Mouse (Mus musculus) heart, embryonic 13.5 days (tissue): ENCODE measurements around the gene Cpsf3. TPM values are rescaled to one million over a fixed set of nuclear protein-coding genes. Genes with fewer than 3 reads are reported as not detected.

Experiments
- ATAC-seq: fragments of 200-750 bp; cut with Nextera tagmentation; 2 replicates; pipeline ENCODE4 v1.8.0; 2017; ENCODE audit warnings: moderate TSS enrichment; ENCODE audit not compliant: insufficient number of reproducible peaks, low FRiP score, low TSS enrichment; ENCODE audit errors: extremely low read depth
- H3K27ac ChIP-seq: fragments of 300-500 bp; sonication (generic); replicated peaks from 2 replicates; pipeline ENCODE4 v1.5.1; 2015; ENCODE audit warnings: moderate library complexity, mild to moderate bottlenecking, inconsistent platforms
- H3K27me3 ChIP-seq: fragments of 300-500 bp; sonication (generic); replicated peaks from 2 replicates; pipeline ENCODE4 v1.6.1; 2015; ENCODE audit warnings: mild to moderate bottlenecking, inconsistent platforms
- H3K36me3 ChIP-seq: fragments of 300-500 bp; sonication (generic); 2 replicates; pipeline ENCODE4 v1.6.1; 2015; ENCODE audit warnings: mild to moderate bottlenecking, inconsistent platforms
- H3K4me1 ChIP-seq: fragments of 300-500 bp; sonication (generic); 2 replicates; pipeline ENCODE4 v1.6.1; 2015; ENCODE audit warnings: inconsistent platforms
- H3K4me2 ChIP-seq: fragments of 300-500 bp; sonication (generic); 2 replicates; pipeline ENCODE4 v1.6.1; 2015; ENCODE audit warnings: inconsistent platforms, mild to moderate bottlenecking, moderate library complexity
- H3K4me3 ChIP-seq: fragments of 300-500 bp; sonication (generic); 2 replicates; pipeline ENCODE4 v1.5.1; 2015; ENCODE audit warnings: moderate library complexity, mild to moderate bottlenecking, inconsistent platforms
- H3K9ac ChIP-seq: fragments of 300-500 bp; sonication (generic); 2 replicates; pipeline ENCODE4 v1.6.1; 2015; ENCODE audit warnings: inconsistent platforms, mild to moderate bottlenecking, moderate library complexity
- H3K9me3 ChIP-seq: fragments of 300-500 bp; sonication (generic); 2 replicates; pipeline ENCODE4 v1.6.1; 2016; ENCODE audit warnings: inconsistent platforms
- WGBS: fragments of 180-500 bp; shearing (Covaris S2); methylation state at CpG from one replicate; pipeline ENCODE4 v1.1.7; 2015; ENCODE audit warnings: mixed read lengths; 5-methylcytosine and 5-hydroxymethylcytosine counted together
- polyA plus RNA-seq: library from polyadenylated mRNA; unstranded; fragments of >200 nt; fragmentation: Nextera tagmentation; extraction: Ambion mirVana; gene quantifications from 2 replicates; pipeline ENCODE4 v1.2.1, GENCODE M21; 2015

Cpsf3 gene
- polyA plus RNA-seq, 1 experiment from 2014 or later, result 64.6 TPM

- no peak overlapping the region for H3K9ac ChIP-seq
- no peak for ATAC-seq
- peaks cover 16% of the 10 kb centered on the region for H3K4me1 ChIP-seq
- H3K36me3 ChIP-seq, result peaks cover 70% of the 10 kb centered on the region
- no peak overlapping the region for H3K4me3 ChIP-seq
- WGBS, result 81% methylated on average over 9 of the region's 9 CpGs
- H3K27me3 ChIP-seq, result no peaks in the 10 kb centered on the region
- no peak overlapping the region for H3K4me2 ChIP-seq
- no peak overlapping the region for H3K27ac ChIP-seq
- H3K9me3 ChIP-seq, result no peaks in the 10 kb centered on the region
These were observed 36.0 kb downstream of the Cpsf3 start for GRCm38 (mm10) chr12:21321170-21321569.

GRCm38 (mm10) chr12:21322296-21322695, 37.1 kb downstream of the Cpsf3 start:
- H3K4me1 ChIP-seq, result peaks cover 10% of the 10 kb centered on the region
- no peak overlapping the region for H3K4me2 ChIP-seq
- H3K36me3 ChIP-seq, result peaks cover 81% of the 10 kb centered on the region
- 82% methylated on average over 4 of the region's 4 CpGs for WGBS
- no peak for ATAC-seq
- no peaks in the 10 kb centered on the region for H3K9me3 ChIP-seq
- H3K9ac ChIP-seq, result no peak overlapping the region
- H3K27me3 ChIP-seq, result no peaks in the 10 kb centered on the region
- no peak overlapping the region for H3K27ac ChIP-seq
- H3K4me3 ChIP-seq, result no peak overlapping the region

- WGBS, result 66% methylated on average over 9 of the region's 9 CpGs
- Histone ChIP-seq H3K4me2 (no peak overlapping the region), H3K9ac (no peak overlapping the region), H3K27me3 (no peaks in the 10 kb centered on the region), H3K36me3 (peaks cover 87% of the 10 kb centered on the region), H3K4me1 (peaks cover 6% of the 10 kb centered on the region; the same call in 1 of the 2 replicates), H3K4me3 (no peak overlapping the region), H3K27ac (no peak overlapping the region), H3K9me3 (no peaks in the 10 kb centered on the region)
- ATAC-seq, result no peak
These were observed 37.7 kb downstream of the Cpsf3 start for GRCm38 (mm10) chr12:21322856-21323255.

GRCm38 (mm10) chr12:21324101-21324500, 38.9 kb downstream of the Cpsf3 start:
- ATAC-seq, result no peak
- 76% methylated on average over 5 of the region's 5 CpGs for WGBS
- no peaks in the 10 kb centered on the region for H3K27me3 ChIP-seq
- H3K4me3 ChIP-seq, result no peak overlapping the region
- H3K4me1 ChIP-seq, result peaks cover 10% of the 10 kb centered on the region
- H3K27ac ChIP-seq, result no peak overlapping the region
- H3K4me2 ChIP-seq, result no peak overlapping the region
- H3K9ac ChIP-seq, result no peak overlapping the region
- no peaks in the 10 kb centered on the region for H3K9me3 ChIP-seq
- peaks cover 94% of the 10 kb centered on the region for H3K36me3 ChIP-seq

- 88% methylated on average over 8 of the region's 8 CpGs for WGBS
- no peak for ATAC-seq
- Histone ChIP-seq H3K9me3 (no peaks in the 10 kb centered on the region), H3K36me3 (peaks cover 96% of the 10 kb centered on the region), H3K4me3 (no peak overlapping the region), H3K9ac (no peak overlapping the region), H3K4me2 (no peak overlapping the region), H3K27ac (no peak overlapping the region), H3K4me1 (peaks cover 21% of the 10 kb centered on the region), H3K27me3 (no peaks in the 10 kb centered on the region)
These were observed 40.1 kb downstream of the Cpsf3 start for GRCm38 (mm10) chr12:21325266-21325665.

- Histone ChIP-seq H3K27me3 (no peaks in the 10 kb centered on the region), H3K27ac (no peak overlapping the region), H3K4me1 (peaks cover 21% of the 10 kb centered on the region), H3K9ac (no peak overlapping the region), H3K4me3 (no peak overlapping the region), H3K4me2 (no peak overlapping the region), H3K36me3 (peaks cover 94% of the 10 kb centered on the region), H3K9me3 (no peaks in the 10 kb centered on the region)
- WGBS, result 82% methylated on average over 3 of the region's 3 CpGs
- no peak for ATAC-seq
These were observed 41.1 kb downstream of the Cpsf3 start for GRCm38 (mm10) chr12:21326325-21326724.

GRCm38 (mm10) chr12:21329661-21330400, 44.6 kb downstream of the Cpsf3 start:
- Histone ChIP-seq H3K36me3 (peaks cover 97% of the 10 kb centered on the region), H3K9ac (0 out of 2 replicates have a peak overlapping the region, but pooled peaks have one; percentile 26), H3K9me3 (no peaks in the 10 kb centered on the region), H3K4me2 (no peak overlapping the region), H3K4me3 (no peak overlapping the region), H3K27ac (0 out of 2 replicates have a peak overlapping the region, but pooled peaks have one; percentile 34), H3K27me3 (no peaks in the 10 kb centered on the region), H3K4me1 (peaks cover 18% of the 10 kb centered on the region)
- WGBS, result 70% methylated on average over 9 of the region's 9 CpGs
- no peak for ATAC-seq

- no peak overlapping the region for H3K4me2 ChIP-seq
- peaks cover 18% of the 10 kb centered on the region for H3K4me1 ChIP-seq
- H3K27ac ChIP-seq, result no peak overlapping the region
- H3K9me3 ChIP-seq, result no peaks in the 10 kb centered on the region
- H3K9ac ChIP-seq, result no peak overlapping the region
- H3K4me3 ChIP-seq, result no peak overlapping the region
- no peak for ATAC-seq
- WGBS, result 76% methylated on average over 10 of the region's 10 CpGs
- no peaks in the 10 kb centered on the region for H3K27me3 ChIP-seq
- peaks cover 96% of the 10 kb centered on the region for H3K36me3 ChIP-seq
These were observed 45.9 kb downstream of the Cpsf3 start for GRCm38 (mm10) chr12:21330961-21331576.

- Histone ChIP-seq H3K4me1 (peaks cover 18% of the 10 kb centered on the region), H3K4me2 (no peak overlapping the region), H3K9me3 (no peaks in the 10 kb centered on the region), H3K27ac (no peak overlapping the region), H3K9ac (no peak overlapping the region), H3K36me3 (peaks cover 96% of the 10 kb centered on the region), H3K4me3 (no peak overlapping the region), H3K27me3 (no peaks in the 10 kb centered on the region)
- ATAC-seq, result no peak
- 75% methylated on average over 6 of the region's 6 CpGs for whole genome bisulfite sequencing
These were observed 46.5 kb downstream of the Cpsf3 start for GRCm38 (mm10) chr12:21331711-21332110.

- Histone ChIP-seq H3K4me2 (no peak overlapping the region), H3K4me1 (peaks cover 18% of the 10 kb centered on the region), H3K36me3 (peaks cover 89% of the 10 kb centered on the region), H3K27ac (no peak overlapping the region), H3K9me3 (no peaks in the 10 kb centered on the region), H3K4me3 (no peak overlapping the region), H3K27me3 (no peaks in the 10 kb centered on the region), H3K9ac (no peak overlapping the region)
- ATAC-seq, result no peak
- WGBS, result 85% methylated on average over 7 of the region's 7 CpGs
These were observed 47.8 kb downstream of the Cpsf3 start for GRCm38 (mm10) chr12:21333021-21333420.

- Histone ChIP-seq H3K36me3 (peaks cover 87% of the 10 kb centered on the region), H3K9me3 (no peaks in the 10 kb centered on the region), H3K4me1 (peaks cover 16% of the 10 kb centered on the region), H3K9ac (no peak overlapping the region), H3K4me2 (no peak overlapping the region), H3K27me3 (no peaks in the 10 kb centered on the region), H3K27ac (no peak overlapping the region), H3K4me3 (no peak overlapping the region)
- WGBS, result 85% methylated on average over 5 of the region's 5 CpGs
- no peak for ATAC-seq
These were observed 48.6 kb downstream of the Cpsf3 start for GRCm38 (mm10) chr12:21333766-21334165.

GRCm38 (mm10) chr12:21335869-21336268, 50.7 kb downstream of the Cpsf3 start:
- H3K36me3 ChIP-seq, result peaks cover 89% of the 10 kb centered on the region
- 88% methylated on average over 7 of the region's 7 CpGs for WGBS
- H3K27me3 ChIP-seq, result no peaks in the 10 kb centered on the region

More at GRCm38 (mm10) chr12:21335869-21336268, 50.7 kb downstream of the Cpsf3 start:
- H3K9ac ChIP-seq, result no peak overlapping the region
- ATAC-seq, result no peak
- H3K9me3 ChIP-seq, result no peaks in the 10 kb centered on the region
- no peak overlapping the region for H3K27ac ChIP-seq
- 0 out of 2 replicates have a peak, but pooled peaks cover 3% of the 10 kb centered on the region for H3K4me1 ChIP-seq
- no peak overlapping the region for H3K4me3 ChIP-seq
- no peak overlapping the region for H3K4me2 ChIP-seq
